Mouse (Mus musculus): ENCODE data around the gene Sema3b. TPM values are rescaled to one million over a fixed set of nuclear protein-coding genes. Genes with fewer than 3 reads are reported as not detected.

Sema3b gene
- polyA plus RNA-seq, 1 experiment, result 3.3 TPM

DNA sequence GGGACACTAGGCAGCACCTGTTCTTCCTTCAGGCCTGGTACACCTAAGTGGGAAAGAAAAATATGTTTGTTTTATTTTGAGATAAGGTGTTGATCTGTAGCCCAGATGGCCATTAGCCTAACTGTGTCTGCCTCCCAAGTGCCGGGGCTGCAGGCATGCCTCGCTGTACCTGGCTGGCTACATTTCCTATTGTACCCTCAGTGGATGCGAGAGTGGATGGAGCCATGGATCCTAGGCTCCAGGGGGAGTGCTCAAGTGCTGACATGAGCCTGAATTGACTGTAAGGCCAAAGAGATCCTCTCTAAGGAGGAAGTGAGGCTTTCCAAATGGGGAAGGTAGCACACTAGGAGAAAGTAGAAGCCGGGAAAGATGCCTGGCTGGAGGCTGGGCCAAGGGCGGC, 61.1 kb downstream of the Sema3b start:
- Histone ChIP-seq H3K27me3 (ENCODE audit: control insufficient read depth, insufficient read depth, low read length) (no peaks in the 10 kb centered on the region), H3K4me1 (ENCODE audit: control insufficient read depth, insufficient read depth, insufficient read length) (peaks cover 28% of the 10 kb centered on the region), H3K36me3 (ENCODE audit: control insufficient read depth, insufficient read depth, low read length) (peaks cover 3% of the 10 kb centered on the region; the same call in 1 of the 2 replicates), H3K27ac (ENCODE audit: insufficient read depth, low read length) (no peak overlapping the region), H3K4me3 (ENCODE audit: extremely low read depth, insufficient read depth, insufficient read length) (no peak overlapping the region)
- WGBS, result 82% methylated on average over 5 of the region's 5 CpGs
- no peak for DNase-seq (ENCODE audit: low read depth in 1 of 2, low spot score in 2 of 2)
- TF ChIP-seq POLR2A (IDR thresholded peaks at IDR 0.05; ENCODE audit: low read depth, low read length) (no peak), CTCF (IDR thresholded peaks at IDR 0.05; ENCODE audit: extremely low read depth, insufficient read depth, insufficient read length, insufficient replicate concordance) (no peak)

Other genes with a start within 250 kb of the Sema3b start
- 1.6 and 2.2 TPM in 2 replicates for gene Cacna2d2, start 209.6 kb downstream of the Sema3b start, polyA plus RNA-seq (2012; rRNA removed)
- 28.6 and 33.4 TPM in 2 replicates for gene Tmem115, start 75.3 kb downstream of the Sema3b start, polyA plus RNA-seq (2012; rRNA removed)
- 33.1 and 42.8 TPM in 2 replicates for gene Cyb561d2, start 67.0 kb downstream of the Sema3b start, polyA plus RNA-seq (2012; rRNA removed)
- 24.4 and 26.3 TPM in 2 replicates for gene Nprl2, start 67.0 kb downstream of the Sema3b start, polyA plus RNA-seq (2012; rRNA removed)
- gene Zmynd10, start 61.9 kb downstream of the Sema3b start, polyA plus RNA-seq (2012; rRNA removed), result 0.84 and 0.88 TPM in 2 replicates
- gene Rassf1, start 57.7 kb downstream of the Sema3b start, polyA plus RNA-seq (2012; rRNA removed), result 20.9 and 23.5 TPM in 2 replicates
- gene Tusc2, start 46.0 kb downstream of the Sema3b start, polyA plus RNA-seq (2012; rRNA removed), result 32.5 and 49.1 TPM in 2 replicates
- gene Hyal2, start 41.3 kb downstream of the Sema3b start, polyA plus RNA-seq (2012; rRNA removed), result 38.1 and 44.3 TPM in 2 replicates
- gene Hyal1, start 32.3 kb downstream of the Sema3b start, polyA plus RNA-seq (2012; rRNA removed), result 3.2 and 3.7 TPM in 2 replicates
- gene Naa80, start 30.3 kb downstream of the Sema3b start, polyA plus RNA-seq (2012; rRNA removed), result 34.1 and 36.8 TPM in 2 replicates
- gene Hyal3, start 28.4 kb downstream of the Sema3b start, polyA plus RNA-seq (2012; rRNA removed), result 0.54 and 1.00 TPM in 2 replicates
- 71.2 and 78.3 TPM in 2 replicates for gene Ifrd2, start 21.6 kb downstream of the Sema3b start, polyA plus RNA-seq (2012; rRNA removed)
- gene Gnai2, start 26.1 kb upstream of the Sema3b start, polyA plus RNA-seq (2012; rRNA removed), result 752 and 1,030 TPM in 2 replicates
- 10.6 and 13.9 TPM in 2 replicates for gene Slc38a3, start 60.3 kb upstream of the Sema3b start, polyA plus RNA-seq (2012; rRNA removed)
- not detected in 2 replicates for gene Gnat1, start 70.5 kb upstream of the Sema3b start, polyA plus RNA-seq (2012; rRNA removed)
- gene Sema3f, start 101.2 kb upstream of the Sema3b start, polyA plus RNA-seq (2012; rRNA removed), result 61.1 and 61.6 TPM in 2 replicates
- 70.3 and 76.0 TPM in 2 replicates for gene Rbm5, start 161.8 kb upstream of the Sema3b start, polyA plus RNA-seq (2012; rRNA removed)